Mouse (Mus musculus) neutrophil, adult 5-6 weeks (primary cell): ENCODE measurements around the gene Adamtsl1. TPM values are rescaled to one million over a fixed set of nuclear protein-coding genes. Genes with fewer than 3 reads are reported as not detected.

ENCODE experiments used
- ATAC-seq: fragments of 151-379, 151-347 bp; 2 replicates; pipeline ENCODE4 v1.8.0; 2017; ENCODE audit warnings: mild to moderate bottlenecking, moderate TSS enrichment; ENCODE audit not compliant: insufficient number of reproducible peaks, poor library complexity, low FRiP score, severe bottlenecking; ENCODE audit errors: extremely low read depth
- total RNA-seq: library from RNA; stranded (forward); fragments of 200-1000 nt; gene quantifications from 2 replicates; pipeline ENCODE4 v1.2.3, GENCODE M21; 2017

Adamtsl1 gene
- total RNA-seq, 1 experiment from 2014 or later = not detected

DNA sequence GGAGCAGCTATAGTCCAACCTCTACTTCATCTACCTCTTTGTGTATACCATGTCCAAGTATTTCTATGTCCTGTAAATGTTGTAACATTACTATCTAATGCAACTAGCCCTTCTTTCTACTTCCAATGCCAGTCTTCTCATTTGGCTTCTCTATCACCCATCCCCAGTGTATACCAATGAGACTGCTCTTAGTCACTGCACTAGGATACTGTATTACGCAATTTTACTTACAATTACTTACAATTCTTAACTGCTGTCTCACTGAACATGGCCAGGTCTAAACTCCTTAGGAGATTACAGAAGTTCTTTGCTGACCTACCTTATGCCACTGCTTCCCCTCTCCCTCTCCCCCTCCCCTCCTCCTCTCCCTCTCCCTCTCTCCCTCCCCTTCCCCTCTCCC, 505.0 kb downstream of the Adamtsl1 start:
- no peak for ATAC-seq

DNA sequence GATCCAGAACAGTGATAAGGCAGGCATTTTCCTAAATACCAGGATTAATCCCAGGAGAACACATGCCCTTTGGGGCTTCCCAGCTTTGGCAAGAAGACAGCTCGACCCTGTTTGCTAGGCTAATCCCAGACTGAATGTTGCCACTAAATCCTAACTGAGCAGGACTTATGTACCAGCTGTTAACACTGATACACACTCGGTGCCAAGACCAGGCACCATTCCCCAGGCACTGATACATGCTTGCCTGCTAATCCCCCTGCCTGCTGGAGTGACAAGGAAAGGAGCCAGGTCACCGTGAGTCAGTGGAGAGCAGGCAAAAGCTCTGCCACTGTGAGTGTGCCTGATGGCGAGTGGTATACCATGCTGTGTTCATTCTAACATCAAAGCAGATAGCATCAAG, 505.6 kb downstream of the Adamtsl1 start:
- ATAC-seq = no peak

DNA sequence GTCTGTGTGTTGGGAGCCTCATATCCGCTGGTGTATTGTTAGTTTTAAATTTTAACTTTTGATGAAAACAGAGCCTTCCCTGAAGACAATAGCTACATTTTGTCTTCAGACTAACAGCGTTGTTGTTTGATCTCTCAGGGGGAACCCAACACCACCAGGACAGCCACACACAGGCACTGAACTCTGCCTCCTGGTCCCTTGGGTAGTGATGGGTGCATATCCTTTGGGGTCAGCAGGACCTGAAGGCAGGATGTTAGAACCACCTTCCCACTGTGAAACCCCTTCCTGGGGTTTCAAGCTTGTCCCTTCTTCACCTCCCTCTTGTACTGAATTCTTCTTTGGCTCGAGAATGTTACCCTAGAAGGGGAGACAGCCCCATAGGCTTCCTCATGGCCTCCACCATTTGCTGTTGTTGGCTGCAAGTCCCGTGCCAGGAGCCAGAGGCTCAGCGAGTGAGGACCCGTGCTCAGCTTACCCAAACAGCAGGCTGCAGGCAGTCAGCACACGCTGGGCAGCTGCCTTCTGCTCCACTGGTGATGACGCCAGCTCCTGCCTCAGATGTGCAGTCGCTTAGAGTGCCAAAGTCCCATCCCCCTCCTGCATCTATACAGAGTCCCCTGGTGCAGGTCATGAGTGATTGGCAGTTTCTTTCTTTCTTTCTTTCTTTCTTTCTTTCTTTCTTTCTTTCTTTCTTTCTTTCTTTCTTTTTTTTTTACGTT, 506.6 kb downstream of the Adamtsl1 start:
- ATAC-seq = no peak

DNA sequence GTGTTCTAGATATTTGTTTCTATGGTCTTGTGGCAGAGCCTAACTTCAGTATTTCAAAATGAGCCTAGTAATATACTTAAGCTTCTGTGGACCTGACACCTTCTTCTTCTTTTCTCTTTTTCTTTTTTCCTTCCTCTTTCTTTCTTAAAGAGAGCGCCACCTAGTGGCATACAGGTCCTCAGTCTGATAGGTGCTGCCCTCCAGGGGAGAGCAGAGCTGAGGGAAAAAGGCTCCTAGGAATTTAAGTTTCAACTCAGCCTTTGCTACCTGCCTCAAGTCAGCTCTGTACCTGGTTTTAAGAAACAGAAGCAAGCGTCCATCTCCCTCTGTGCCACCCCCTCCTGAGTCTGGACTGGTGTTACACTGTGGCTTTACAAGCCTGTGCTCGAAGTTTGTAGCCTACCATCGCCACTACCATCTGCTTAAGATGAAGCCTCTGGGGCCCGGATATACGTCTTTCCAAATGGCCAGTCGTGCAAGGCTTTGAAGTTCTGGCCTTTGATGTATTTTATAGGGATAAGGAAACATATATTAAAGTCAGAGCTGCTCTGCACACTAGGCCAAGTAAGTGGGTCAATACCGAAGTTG, 510.7 kb downstream of the Adamtsl1 start:
- no peak for ATAC-seq

DNA sequence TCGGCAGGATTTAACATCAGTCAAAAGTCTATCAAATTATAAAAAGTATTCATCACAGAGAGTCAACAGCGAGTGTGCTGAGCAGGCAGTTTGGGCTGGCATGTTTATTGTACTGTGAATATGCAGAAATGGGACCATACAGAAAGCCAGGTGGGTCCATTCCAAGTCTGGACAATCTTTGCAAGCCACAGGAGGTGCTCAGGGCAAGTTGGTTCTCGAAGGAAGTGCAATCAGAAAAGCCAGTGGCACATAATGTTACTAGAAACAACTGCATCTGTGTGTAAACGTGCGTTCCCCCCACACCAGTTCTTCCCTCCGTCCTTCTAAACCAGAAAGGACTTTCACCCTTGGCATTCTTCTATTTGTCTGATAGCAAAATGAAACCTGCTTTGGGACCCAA, 515.5 kb downstream of the Adamtsl1 start:
- no peak for ATAC-seq

DNA sequence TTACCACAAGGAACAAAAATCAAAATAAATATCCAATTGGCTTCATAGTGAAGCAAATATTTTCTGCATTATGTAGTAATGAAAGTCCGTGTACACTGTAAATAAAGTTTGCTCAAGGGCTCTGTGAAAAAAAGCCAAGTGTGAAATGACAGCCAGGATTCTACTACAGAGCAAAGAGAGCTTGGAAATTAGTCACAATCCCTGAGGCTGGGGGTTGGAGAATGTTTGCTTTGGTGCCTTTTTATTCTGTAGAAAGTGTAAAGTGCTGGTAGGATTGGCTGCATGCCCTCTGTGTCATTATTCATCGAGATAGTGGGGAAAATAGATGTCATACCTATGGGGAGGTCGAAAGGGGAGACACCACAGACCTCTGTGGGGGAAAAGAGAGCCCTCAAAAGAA, 516.2 kb downstream of the Adamtsl1 start:
- ATAC-seq = no peak

DNA sequence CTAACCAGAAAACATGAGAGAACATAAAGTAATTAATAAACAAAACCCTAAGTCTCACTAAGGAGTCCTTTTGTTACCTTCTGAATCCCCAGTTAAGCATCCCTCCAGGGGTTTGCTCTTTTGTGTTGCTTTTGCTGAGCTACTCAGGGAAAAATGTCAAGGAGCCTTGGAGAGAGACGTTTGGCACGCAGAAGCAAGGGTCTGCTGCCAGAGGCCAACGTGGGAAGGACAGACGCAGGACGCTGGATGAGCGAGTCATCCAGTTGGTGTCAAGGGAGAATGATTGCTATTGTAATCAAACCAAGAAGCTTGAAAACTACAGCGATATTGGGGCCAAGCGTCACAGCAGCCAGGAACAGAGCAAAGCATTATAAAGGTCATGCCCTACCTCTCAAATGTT, 517.1 kb downstream of the Adamtsl1 start:
- ATAC-seq = no peak

DNA sequence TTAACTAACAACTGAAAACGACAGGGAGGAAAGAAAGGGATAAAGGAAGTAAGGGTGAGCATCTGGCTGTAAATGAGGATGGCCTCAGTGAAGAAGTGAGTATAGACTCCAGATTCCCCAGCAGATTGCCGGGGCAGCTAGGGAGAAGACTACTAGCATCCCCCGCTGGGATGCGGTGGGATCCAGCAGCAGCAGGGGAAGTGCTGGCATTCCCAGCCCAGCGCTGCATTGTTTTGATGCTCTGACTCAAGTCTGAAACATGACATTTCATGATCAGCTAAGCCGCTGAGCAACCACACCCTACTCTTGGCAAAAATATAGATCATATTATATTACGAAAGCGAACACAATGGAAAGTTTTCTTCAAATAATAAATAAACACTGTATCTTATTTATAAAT, 526.9 kb downstream of the Adamtsl1 start:
- no peak for ATAC-seq

DNA sequence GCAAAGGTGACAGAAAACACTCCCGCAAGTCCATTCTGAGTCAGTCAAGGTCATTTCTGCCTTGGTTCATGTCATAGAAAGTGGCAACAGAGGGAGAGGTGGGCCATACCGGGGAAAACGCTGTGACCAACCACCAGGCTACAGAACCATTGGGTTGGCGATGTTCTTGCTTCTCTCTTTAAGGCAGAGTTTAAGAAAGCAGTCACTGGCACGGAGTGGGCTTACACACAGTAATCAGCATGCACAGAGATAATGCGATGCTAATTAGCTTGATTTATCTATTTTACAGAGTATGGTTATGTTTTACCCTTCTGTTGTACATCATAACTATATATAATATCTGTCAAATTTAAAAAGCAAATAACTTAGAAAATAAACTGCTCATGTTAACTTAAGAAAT, 531.5 kb downstream of the Adamtsl1 start:
- no peak for ATAC-seq

DNA sequence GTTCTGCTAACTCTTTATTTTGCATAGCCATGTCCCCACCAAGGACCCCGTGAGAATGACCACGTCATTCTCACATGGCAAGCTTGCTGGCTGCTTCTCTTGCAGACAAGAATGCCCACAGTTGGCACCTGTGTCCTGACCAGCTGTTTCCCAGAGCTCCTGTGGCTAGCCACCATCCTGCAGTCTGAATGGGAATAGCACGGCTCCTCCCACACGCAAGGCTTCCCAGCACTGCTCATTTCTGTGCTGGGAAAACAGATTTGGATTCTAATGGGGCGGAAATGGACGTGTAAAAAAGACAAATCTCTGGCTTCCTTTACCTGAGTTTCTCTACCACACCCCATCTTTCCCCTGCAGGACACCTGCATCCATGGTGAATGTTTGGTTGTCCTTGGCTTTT, 531.9 kb downstream of the Adamtsl1 start:
- no peak for ATAC-seq

DNA sequence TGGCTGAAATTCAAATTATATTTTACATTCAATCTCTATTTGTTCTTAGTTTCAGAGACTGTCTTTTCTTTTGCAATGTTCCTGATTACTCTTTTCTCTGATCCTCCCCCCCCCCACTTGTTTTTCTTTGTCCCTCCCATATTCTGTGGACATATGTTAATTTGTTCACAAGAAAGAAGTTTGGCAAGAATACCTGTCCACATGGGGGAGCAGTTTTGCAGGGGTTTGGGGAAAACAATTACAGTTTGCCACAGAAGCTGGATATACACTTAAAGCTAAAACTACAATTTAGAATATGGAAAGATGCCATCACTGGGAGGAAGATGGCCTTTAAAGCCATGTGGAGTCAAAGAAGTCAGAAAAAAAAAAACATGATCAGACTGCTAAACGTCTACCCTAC, 532.9 kb downstream of the Adamtsl1 start:
- no peak for ATAC-seq

DNA sequence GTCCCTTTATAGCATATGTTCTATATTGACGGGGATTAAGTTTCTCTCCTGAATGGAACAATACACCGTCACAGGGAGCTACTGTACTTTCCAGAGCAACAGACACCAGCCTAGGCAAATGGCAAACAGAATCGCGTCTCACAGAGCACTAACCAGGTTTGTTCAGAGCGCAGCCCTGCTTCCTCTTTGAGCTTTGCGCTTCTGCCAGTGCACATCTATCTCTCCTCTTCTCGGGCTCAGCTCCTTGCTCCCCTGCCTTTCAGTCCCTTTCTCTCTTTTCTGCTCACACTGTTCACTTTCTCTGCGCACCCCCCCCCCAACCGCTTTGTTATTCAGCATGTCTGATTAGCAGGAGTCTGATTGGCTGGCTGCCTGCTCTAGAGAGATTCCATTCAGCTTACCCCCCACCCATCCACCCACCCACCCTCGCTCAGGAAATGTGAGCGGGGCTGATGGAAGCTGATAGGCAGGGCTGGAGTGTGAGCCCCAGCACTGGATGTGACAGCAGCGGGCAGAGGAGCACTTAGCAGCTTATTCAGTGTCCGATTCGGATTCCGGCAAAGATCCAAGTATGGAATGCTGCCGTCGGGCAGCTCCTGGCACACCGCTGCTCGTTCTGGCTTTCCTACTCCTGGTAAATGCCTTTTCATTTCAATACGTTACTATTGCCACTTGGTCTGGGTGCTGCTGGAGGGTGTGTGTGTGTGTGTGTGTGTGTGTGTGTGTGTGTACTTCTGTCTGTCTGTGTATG, 539.7 kb downstream of the Adamtsl1 start:
- ATAC-seq = no peak

DNA sequence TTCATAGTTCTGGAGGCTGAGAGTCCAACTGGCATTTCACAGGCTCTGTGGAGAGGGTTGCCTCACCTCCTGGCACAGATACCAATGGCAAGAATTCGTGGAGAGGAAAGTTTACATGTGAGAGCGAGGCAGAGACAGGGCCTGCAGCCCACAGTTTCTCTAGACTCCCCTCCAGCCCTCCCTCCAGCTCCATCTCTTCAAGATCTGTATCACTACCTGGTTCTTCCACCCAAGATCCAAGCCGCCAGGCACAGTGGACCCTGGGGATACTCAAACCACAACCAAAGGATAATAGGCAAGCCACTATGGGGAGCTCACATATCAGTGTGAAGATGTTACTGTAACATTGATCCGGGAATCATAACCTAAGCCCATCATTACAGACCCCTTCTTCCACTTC, 546.6 kb downstream of the Adamtsl1 start:
- ATAC-seq = no peak

DNA sequence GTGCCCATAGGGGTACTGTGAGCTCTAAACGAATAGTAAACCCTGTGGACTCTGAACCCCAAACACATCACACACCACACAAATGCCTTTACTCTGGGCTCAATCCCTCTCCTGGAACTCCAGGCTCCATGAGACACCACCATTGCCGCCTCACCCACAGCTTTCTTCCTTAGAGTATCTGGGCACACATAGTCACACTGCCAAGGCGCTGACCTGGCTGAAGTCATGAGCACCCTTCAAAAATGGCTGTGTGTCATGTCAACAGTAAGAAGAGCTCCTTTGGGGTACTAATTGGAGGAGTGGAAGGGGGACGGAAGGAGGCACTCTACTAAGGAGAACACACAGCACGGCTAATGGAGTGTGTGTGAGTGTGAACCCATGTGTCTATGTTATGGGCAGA, 554.4 kb downstream of the Adamtsl1 start:
- ATAC-seq = no peak

DNA sequence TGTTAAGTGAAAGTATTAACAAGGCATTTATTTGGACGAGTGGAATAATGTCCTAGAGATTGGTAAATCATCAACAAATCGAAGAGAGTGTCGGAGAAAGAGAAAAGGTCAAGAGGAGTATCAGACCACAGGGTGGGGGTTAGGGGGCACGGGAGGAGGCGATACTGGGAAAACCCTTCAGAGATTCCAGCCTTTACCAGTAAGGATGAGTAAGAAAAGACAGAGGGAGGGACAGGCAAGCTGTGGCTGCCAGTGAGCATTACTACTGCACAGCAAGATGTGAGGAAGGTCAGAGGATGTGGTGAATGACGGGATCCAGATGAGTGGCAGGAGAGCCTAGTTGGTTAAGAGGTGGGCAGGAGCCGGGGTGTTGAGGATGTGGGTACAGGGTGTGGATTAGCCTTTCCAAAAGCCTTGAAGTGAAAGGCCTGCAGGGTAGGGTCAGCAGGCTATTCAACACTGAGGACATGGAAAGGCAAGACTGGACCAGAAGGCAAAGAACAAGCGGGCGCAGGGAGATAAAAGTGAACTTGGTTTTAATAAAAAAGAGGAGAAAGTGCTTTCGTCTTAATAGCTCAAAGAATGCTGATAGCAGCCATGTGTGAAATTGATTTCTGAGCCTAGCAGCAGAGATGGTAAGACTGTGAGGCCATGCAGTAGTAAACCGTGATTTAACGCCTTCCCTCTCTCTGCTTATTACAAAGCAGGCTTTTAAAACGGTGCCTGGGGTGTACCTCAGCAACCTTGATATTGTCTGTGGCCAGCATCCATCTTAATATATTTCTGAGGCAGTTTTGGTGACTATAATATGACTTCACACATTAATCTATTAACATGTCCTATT, 555.1 kb downstream of the Adamtsl1 start:
- no peak for ATAC-seq

DNA sequence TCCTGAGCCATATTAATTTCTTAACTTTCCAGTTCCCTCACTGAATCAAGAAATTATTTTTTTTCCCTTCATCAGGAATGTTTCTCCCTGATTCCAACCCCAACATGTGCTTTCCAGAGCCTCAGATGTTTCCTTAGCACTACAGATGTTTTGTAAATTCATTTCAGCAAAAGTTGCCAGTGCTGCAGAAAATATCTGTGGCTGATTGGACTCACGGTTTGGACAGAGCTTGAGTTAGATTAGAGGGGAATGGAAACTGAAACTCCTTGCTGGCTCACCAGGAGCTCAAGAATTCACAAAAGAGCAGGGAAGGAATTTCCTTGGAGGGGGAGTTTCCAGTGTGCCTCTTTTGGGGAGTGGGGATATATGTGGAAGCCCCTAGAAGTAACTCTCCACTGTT, 560.9 kb downstream of the Adamtsl1 start:
- no peak for ATAC-seq

DNA sequence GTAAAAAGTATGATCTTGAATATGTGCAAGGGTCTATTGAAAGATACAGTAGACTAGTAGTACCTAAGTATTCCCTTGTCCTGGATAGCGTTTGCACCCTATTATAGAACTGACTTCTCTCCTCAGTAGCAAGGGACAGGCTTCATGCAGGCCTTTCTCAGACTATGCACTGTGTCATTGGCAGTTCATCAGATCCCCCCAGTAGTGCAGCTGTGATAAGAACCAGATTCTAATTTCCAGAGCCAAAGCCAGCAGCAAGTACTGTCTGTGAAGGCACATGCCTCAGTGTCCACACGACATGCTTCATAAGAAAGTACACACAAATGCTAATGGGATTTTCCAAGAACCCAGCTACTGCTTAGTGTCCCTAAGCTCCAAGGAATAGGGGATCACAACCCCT, 563.4 kb downstream of the Adamtsl1 start:
- ATAC-seq = no peak

DNA sequence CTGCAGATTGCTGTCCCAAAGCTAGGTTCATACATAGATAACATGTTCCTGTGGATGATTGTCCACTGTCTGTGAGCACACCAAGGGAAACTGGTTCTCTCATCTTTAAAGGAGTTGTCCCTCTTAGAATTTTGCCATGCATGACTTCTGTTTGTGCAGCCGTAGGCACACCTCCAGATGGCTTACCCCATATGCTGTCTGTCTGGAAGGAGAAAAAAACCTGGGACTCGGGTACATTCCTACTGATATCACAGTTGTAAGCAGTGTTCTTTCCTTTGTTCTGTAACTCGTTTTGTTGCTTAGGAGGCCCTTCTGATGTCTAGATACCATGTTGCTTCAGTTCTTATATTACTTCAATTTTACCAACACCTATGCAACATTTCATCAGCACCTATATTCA, 563.9 kb downstream of the Adamtsl1 start:
- ATAC-seq = no peak

DNA sequence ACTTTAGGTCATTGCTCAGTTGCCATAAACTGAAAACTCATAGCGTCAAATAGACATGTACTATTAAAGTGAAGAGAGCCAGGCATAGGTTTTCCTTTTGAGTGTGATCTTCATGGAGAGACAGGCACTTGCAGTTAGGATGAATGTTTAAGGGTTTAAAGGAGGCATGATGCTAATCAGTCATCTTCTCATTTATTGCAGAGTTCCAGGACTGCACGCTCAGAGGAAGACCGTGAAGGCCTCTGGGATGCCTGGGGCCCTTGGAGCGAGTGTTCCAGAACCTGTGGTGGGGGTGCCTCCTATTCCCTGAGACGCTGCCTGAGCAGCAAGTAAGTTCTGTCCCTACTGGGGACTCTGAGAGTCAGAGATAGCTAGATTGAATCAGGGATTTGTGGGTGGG, 573.5 kb downstream of the Adamtsl1 start:
- ATAC-seq = no peak
